Mouse (Mus musculus) stomach, embryonic 15.5 days (tissue): ENCODE measurements at regions not wholly inside any gene's neighbourhood (a gene's known extent, or its start where the extent isn't known, plus 50 kb on each side); places are given as distances from the start of the nearest gene placed in this dataset.

ENCODE experiments used
- ATAC-seq: fragments of 200-750 bp; cut with Nextera tagmentation; 2 replicates; pipeline ENCODE4 v1.8.0; 2017; ENCODE audit warnings: low read depth, moderate number of reproducible peaks, moderate TSS enrichment; ENCODE audit not compliant: insufficient read depth, low FRiP score
- H3K27ac ChIP-seq: fragments of 300-500 bp; sonication (generic); 2 replicates; pipeline ENCODE4 v1.5.1; 2015; ENCODE audit warnings: mild to moderate bottlenecking, inconsistent platforms
- H3K27me3 ChIP-seq: fragments of 300-500 bp; sonication (generic); replicated peaks from 2 replicates; pipeline ENCODE4 v1.6.1; 2015; ENCODE audit warnings: inconsistent platforms
- H3K36me3 ChIP-seq: fragments of 300-500 bp; sonication (generic); 2 replicates; pipeline ENCODE4 v1.6.1; 2015; ENCODE audit warnings: inconsistent platforms
- H3K4me1 ChIP-seq: fragments of 300-500 bp; sonication (generic); 2 replicates; pipeline ENCODE4 v1.6.1; 2015; ENCODE audit warnings: inconsistent platforms
- H3K4me2 ChIP-seq: fragments of 300-500 bp; sonication (generic); 2 replicates; pipeline ENCODE4 v1.6.1; 2015; ENCODE audit warnings: mild to moderate bottlenecking, inconsistent platforms
- H3K4me3 ChIP-seq: fragments of 300-500 bp; sonication (generic); replicated peaks from 2 replicates; pipeline ENCODE4 v1.5.1; 2015; ENCODE audit warnings: inconsistent platforms
- H3K9ac ChIP-seq: fragments of 300-500 bp; sonication (generic); 2 replicates; pipeline ENCODE4 v1.6.1; 2015; ENCODE audit warnings: inconsistent platforms
- H3K9me3 ChIP-seq: fragments of 300-500 bp; sonication (generic); 2 replicates; pipeline ENCODE4 v1.6.1; 2016; ENCODE audit warnings: inconsistent platforms
- WGBS: fragments of 180-500 bp; shearing (Covaris S2); methylation state at CpG from one replicate; pipeline ENCODE4 v1.1.7; 2015; 5-methylcytosine and 5-hydroxymethylcytosine counted together

GRCm38 (mm10) chr13:28732036-28732435, 221.5 kb downstream of the Sox4 start:
- Histone ChIP-seq H3K4me3 (no peak overlapping the region), H3K27me3 (no peaks in the 10 kb centered on the region), H3K27ac (no peak overlapping the region), H3K36me3 (no peaks in the 10 kb centered on the region), H3K4me2 (no peak overlapping the region), H3K4me1 (no peaks in the 10 kb centered on the region), H3K9ac (no peak overlapping the region), H3K9me3 (no peaks in the 10 kb centered on the region)
- 76% methylated on average over 3 of the region's 3 CpGs for WGBS
- no peak for ATAC-seq

- Histone ChIP-seq H3K27ac (no peak overlapping the region), H3K4me2 (no peak overlapping the region), H3K4me1 (no peaks in the 10 kb centered on the region), H3K4me3 (no peak overlapping the region), H3K9ac (no peak overlapping the region), H3K36me3 (no peaks in the 10 kb centered on the region), H3K27me3 (no peaks in the 10 kb centered on the region), H3K9me3 (no peaks in the 10 kb centered on the region)
- WGBS: 89% methylated on average over 8 of the region's 8 CpGs
- ATAC-seq: no peak
These were observed 223.4 kb downstream of the Sox4 start for GRCm38 (mm10) chr13:28730059-28730580.

GRCm38 (mm10) chr13:28728768-28729167, 224.7 kb downstream of the Sox4 start:
- no peaks in the 10 kb centered on the region for H3K4me1 ChIP-seq
- no peaks in the 10 kb centered on the region for H3K36me3 ChIP-seq
- H3K4me3 ChIP-seq: no peak overlapping the region
- H3K27me3 ChIP-seq: no peaks in the 10 kb centered on the region
- WGBS: 73% methylated on average over 5 of the region's 5 CpGs
- H3K27ac ChIP-seq: no peak overlapping the region
- no peak for ATAC-seq
- H3K9ac ChIP-seq: no peak overlapping the region
- H3K4me2 ChIP-seq: no peak overlapping the region
- H3K9me3 ChIP-seq: no peaks in the 10 kb centered on the region

GRCm38 (mm10) chr13:28724300-28724699, 229.2 kb downstream of the Sox4 start:
- Histone ChIP-seq H3K27ac (no peak overlapping the region), H3K27me3 (no peaks in the 10 kb centered on the region), H3K36me3 (no peaks in the 10 kb centered on the region), H3K4me2 (no peak overlapping the region), H3K9me3 (no peaks in the 10 kb centered on the region), H3K4me1 (peaks cover 3% of the 10 kb centered on the region), H3K9ac (no peak overlapping the region), H3K4me3 (no peak overlapping the region)
- 59% methylated on average over 3 of the region's 3 CpGs for WGBS
- no peak for ATAC-seq

GRCm38 (mm10) chr13:28722074-28722473, 231.4 kb downstream of the Sox4 start:
- whole genome bisulfite sequencing: 76% methylated on average over 2 of the region's 2 CpGs
- Histone ChIP-seq H3K4me3 (no peak overlapping the region), H3K27me3 (no peaks in the 10 kb centered on the region)

GRCm38 (mm10) chr13:28721548-28721981, 231.9 kb downstream of the Sox4 start:
- H3K27me3 ChIP-seq: no peaks in the 10 kb centered on the region
- no peak overlapping the region for H3K4me2 ChIP-seq
- WGBS: 66% methylated on average over 11 of the region's 11 CpGs
- ATAC-seq: no peak
- H3K4me1 ChIP-seq: peaks cover 22% of the 10 kb centered on the region
- no peaks in the 10 kb centered on the region for H3K36me3 ChIP-seq
- H3K9ac ChIP-seq: no peak overlapping the region
- no peaks in the 10 kb centered on the region for H3K9me3 ChIP-seq
- no peak overlapping the region for H3K4me3 ChIP-seq
- no peak overlapping the region for H3K27ac ChIP-seq

More at GRCm38 (mm10) chr13:28722074-28722473, 231.4 kb downstream of the Sox4 start:
- Histone ChIP-seq H3K4me2 (no peak overlapping the region), H3K36me3 (no peaks in the 10 kb centered on the region), H3K9me3 (no peaks in the 10 kb centered on the region), H3K9ac (no peak overlapping the region), H3K4me1 (peaks cover 22% of the 10 kb centered on the region), H3K27ac (no peak overlapping the region)
- no peak for ATAC-seq

- 41% methylated on average over 11 of the region's 11 CpGs for WGBS
- Histone ChIP-seq H3K36me3 (no peaks in the 10 kb centered on the region), H3K27ac (no peak overlapping the region), H3K4me3 (no peak overlapping the region), H3K9ac (no peak overlapping the region), H3K4me2 (0 out of 2 replicates have a peak overlapping the region, but pooled peaks have one; percentile 20), H3K9me3 (no peaks in the 10 kb centered on the region), H3K27me3 (no peaks in the 10 kb centered on the region), H3K4me1 (peaks cover 22% of the 10 kb centered on the region)
- ATAC-seq: no peak
These were observed 232.8 kb downstream of the Sox4 start for GRCm38 (mm10) chr13:28720639-28721239.

- Histone ChIP-seq H3K4me2 (no peak overlapping the region), H3K4me3 (no peak overlapping the region), H3K27me3 (no peaks in the 10 kb centered on the region), H3K27ac (no peak overlapping the region), H3K36me3 (no peaks in the 10 kb centered on the region), H3K9ac (no peak overlapping the region), H3K9me3 (no peaks in the 10 kb centered on the region), H3K4me1 (peaks cover 22% of the 10 kb centered on the region)
- 70% methylated on average over 11 of the region's 11 CpGs for WGBS
- ATAC-seq: no peak
These were observed 233.3 kb downstream of the Sox4 start for GRCm38 (mm10) chr13:28720169-28720568.

GRCm38 (mm10) chr13:28718868-28719265, 234.6 kb downstream of the Sox4 start:
- no peak for ATAC-seq
- no peaks in the 10 kb centered on the region for H3K27me3 ChIP-seq
- 40% methylated on average over 5 of the region's 5 CpGs for WGBS
- peak overlapping the region; percentile 77 for H3K27ac ChIP-seq
- no peak overlapping the region for H3K9ac ChIP-seq
- peaks cover 22% of the 10 kb centered on the region for H3K4me1 ChIP-seq
- H3K4me3 ChIP-seq: no peak overlapping the region
- H3K4me2 ChIP-seq: no peak overlapping the region
- no peaks in the 10 kb centered on the region for H3K9me3 ChIP-seq
- H3K36me3 ChIP-seq: no peaks in the 10 kb centered on the region

- WGBS: 15% methylated on average over 11 of the region's 11 CpGs
- ATAC-seq: peak; percentile 74
- Histone ChIP-seq H3K9me3 (no peaks in the 10 kb centered on the region), H3K4me3 (no peak overlapping the region), H3K36me3 (no peaks in the 10 kb centered on the region), H3K4me2 (peak overlapping the region; percentile 21; the same call in 1 of the 2 replicates), H3K4me1 (peaks cover 22% of the 10 kb centered on the region), H3K27ac (peak overlapping the region; percentile 77), H3K27me3 (no peaks in the 10 kb centered on the region), H3K9ac (no peak overlapping the region)
These were observed 235.2 kb downstream of the Sox4 start for GRCm38 (mm10) chr13:28718169-28718867.

GRCm38 (mm10) chr13:28717404-28717803, 236.1 kb downstream of the Sox4 start:
- Histone ChIP-seq H3K4me2 (no peak overlapping the region), H3K27ac (no peak overlapping the region), H3K36me3 (no peaks in the 10 kb centered on the region), H3K4me3 (no peak overlapping the region), H3K9ac (no peak overlapping the region), H3K9me3 (no peaks in the 10 kb centered on the region), H3K27me3 (no peaks in the 10 kb centered on the region), H3K4me1 (peaks cover 22% of the 10 kb centered on the region)
- 86% methylated on average over 4 of the region's 4 CpGs for WGBS
- ATAC-seq: no peak

- no peak overlapping the region for H3K27ac ChIP-seq
- WGBS: 72% methylated on average over 7 of the region's 7 CpGs
- no peak overlapping the region for H3K4me2 ChIP-seq
- no peaks in the 10 kb centered on the region for H3K9me3 ChIP-seq
- no peaks in the 10 kb centered on the region for H3K27me3 ChIP-seq
- no peak for ATAC-seq
- no peaks in the 10 kb centered on the region for H3K36me3 ChIP-seq
- no peak overlapping the region for H3K4me3 ChIP-seq
- H3K4me1 ChIP-seq: no peaks in the 10 kb centered on the region
- H3K9ac ChIP-seq: no peak overlapping the region
These were observed 243.5 kb downstream of the Sox4 start for GRCm38 (mm10) chr13:28709966-28710365.
